Mouse (Mus musculus) layer of hippocampus, adult 11-12 months (tissue): Measurements from ENCODE around the gene Nphp4.
"Not testable (repeated sequence)": the region's sequence is repeated elsewhere in the genome, so short reads cannot be mapped to it uniquely, and the experiment has no call there.

Source experiments
- DNase-seq: peaks from one replicate; pipeline ENCODE4 v3.0.0; 2022; ENCODE audit warnings: low spot score

Nphp4 gene

DNA sequence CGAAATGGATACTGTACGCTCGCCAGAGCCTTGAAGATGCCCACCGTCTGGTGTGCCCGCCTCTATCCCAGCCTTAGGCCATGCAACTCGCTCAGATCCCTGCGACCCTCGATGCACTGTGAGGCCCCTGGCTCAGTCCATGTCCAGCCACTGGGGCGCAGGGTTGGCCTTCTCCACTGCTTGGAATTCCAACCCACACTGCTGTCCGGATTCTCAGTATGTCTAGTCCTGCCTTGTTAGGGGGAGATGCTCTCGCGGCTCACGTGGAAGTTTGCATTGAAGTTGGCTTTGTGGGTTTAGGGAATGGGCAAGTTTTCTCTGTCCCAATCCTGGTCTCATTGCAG lies 1.7 kb downstream of the Nphp4 start:
- no peak for DNase-seq

DNA sequence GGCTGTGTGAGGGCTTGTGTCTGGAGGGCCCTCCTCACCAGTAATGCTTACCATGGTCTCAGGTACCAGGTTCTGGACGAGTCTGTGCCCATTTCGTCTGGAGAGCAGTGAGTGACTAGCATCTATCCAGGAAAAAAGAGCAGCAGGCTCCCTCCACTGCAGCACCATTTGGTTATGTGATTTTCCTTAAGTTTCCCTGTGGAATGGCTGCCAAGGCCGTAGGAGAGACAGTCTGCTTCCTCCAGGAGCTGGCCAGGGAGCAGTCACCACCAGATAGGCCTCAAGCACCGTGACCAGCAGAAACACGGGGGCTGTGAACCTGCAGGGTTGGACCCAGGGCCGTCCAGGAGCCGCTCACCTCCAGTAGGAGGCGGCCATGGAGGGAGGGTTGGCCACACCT lies 3.9 kb downstream of the Nphp4 start:
- no peak for DNase-seq

- DNase-seq, result no peak
These were observed 11.5 kb downstream of the Nphp4 start for GRCm38 (mm10) chr4:152488046-152488445.

- no peak for DNase-seq
These were observed 13.8 kb downstream of the Nphp4 start for GRCm38 (mm10) chr4:152490311-152490710.

- DNase-seq, result peak; percentile 83
These were observed 14.9 kb downstream of the Nphp4 start for GRCm38 (mm10) chr4:152491250-152491899.

DNA sequence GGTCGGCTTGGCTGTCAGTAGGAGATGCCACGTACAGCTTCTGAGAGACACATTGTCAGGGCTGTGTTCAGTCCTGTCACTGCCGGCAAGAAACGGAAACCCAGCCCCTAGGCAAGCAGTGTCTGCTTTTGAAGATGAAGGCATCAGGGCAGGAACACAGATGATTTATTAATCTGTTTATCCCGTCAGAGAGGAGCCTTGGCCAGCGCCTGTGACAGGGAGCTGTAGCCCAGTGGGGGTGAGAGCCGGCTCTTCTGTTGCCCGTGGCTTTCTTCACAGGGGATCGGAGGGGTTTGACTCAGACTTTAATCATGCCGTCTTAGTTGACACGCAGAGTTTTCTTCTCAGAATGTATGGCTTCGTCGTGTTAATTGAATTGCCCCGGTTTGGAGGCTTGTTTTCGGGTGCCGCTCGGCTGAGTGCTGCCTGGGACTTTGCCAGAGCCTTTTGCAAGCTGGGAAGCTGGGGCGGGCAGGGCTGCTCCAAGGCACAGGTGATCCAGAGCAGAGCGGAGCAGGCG lies 17.9 kb downstream of the Nphp4 start:
- no peak for DNase-seq

- DNase-seq, result no peak
These were observed 35.9 kb downstream of the Nphp4 start for GRCm38 (mm10) chr4:152512221-152512925.

GRCm38 (mm10) chr4:152514884-152515283 lies 38.4 kb downstream of the Nphp4 start:
- DNase-seq, result no peak

GRCm38 (mm10) chr4:152519106-152519505 lies 42.6 kb downstream of the Nphp4 start:
- no peak for DNase-seq

DNA sequence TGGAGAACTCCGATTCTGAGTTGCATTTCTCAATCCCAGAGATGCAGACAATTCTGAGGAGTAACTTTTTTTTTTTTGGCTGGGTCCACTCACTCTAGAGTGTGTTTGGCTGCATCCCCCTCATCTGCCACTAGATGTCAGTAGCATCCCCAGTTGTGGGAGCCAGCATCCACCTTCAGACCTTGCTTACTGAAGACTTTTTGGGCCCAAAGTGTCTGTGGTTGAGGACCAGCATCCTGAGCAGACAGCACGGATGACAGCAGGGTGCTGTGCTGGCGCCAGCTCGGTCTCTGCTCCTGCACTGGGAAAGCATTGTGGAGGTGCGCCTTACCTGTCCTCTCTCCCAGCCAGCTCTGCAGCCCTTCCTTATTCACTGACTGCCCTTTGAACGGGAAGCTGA lies 43.6 kb downstream of the Nphp4 start:
- DNase-seq, result peak; percentile 72

DNA sequence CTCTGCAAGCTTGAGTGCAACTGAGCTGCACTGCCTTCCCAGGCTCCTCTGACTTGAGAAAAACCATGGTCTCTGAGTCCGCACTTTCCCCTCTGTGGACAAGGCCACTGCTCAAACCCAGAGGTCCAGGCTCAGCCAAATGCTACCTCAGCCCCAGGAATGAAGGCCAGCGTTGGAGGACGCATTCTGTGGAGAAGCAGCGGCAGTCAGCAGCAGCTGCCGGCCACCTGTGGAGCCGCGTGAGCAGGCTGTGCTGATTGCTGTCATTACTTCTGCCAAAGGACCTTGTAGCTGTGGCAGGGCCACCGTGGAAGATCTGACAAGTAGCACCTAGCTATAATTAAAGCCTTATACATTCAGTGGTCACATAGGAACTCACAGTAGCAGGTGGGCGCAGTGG lies 56.4 kb downstream of the Nphp4 start:
- DNase-seq, result no peak

GRCm38 (mm10) chr4:152539756-152540155 lies 63.2 kb downstream of the Nphp4 start:
- DNase-seq, result no peak

DNA sequence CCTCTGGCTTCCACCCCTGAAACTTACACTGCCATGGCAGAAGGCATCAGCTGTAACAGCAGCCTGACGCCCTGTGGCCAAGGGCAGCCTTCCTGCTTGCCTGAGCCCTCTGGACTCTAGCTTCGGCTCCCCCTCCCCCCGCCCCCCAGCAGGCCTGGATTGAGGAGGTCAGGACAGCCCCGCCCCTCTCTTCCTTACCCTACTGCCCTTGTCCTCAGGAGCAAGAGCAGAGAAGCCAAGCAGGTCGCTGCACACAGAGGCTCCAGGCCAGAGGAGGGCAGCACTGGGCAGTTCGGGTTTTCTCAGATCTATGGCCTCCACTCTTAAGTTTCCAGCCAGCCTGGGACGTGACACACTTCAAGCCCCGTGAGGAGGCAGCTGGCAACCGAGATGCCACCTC lies 64.7 kb downstream of the Nphp4 start:
- DNase-seq, result no peak

GRCm38 (mm10) chr4:152542447-152542846 lies 65.9 kb downstream of the Nphp4 start:
- DNase-seq, result no peak

DNA sequence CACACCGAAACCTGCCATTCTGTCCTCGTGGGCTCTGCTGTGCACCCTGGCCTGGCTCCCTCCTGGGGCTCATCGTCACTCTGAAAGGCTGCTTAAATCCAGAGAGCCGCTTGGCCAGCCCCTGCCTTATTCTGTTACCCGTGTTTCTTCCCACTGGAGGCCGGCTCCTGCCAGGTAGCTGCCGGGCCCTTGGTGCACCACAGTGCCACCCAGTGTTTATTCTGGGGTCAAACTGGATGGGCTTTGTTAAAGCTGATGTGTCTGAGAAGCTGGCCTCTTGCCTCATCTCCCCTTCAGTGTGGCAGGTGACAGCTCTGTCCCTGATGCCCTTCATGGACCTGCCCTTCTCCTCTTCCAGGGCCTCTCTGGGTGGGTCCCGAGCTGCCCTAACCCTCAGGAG lies 70.0 kb downstream of the Nphp4 start:
- no peak for DNase-seq

DNA sequence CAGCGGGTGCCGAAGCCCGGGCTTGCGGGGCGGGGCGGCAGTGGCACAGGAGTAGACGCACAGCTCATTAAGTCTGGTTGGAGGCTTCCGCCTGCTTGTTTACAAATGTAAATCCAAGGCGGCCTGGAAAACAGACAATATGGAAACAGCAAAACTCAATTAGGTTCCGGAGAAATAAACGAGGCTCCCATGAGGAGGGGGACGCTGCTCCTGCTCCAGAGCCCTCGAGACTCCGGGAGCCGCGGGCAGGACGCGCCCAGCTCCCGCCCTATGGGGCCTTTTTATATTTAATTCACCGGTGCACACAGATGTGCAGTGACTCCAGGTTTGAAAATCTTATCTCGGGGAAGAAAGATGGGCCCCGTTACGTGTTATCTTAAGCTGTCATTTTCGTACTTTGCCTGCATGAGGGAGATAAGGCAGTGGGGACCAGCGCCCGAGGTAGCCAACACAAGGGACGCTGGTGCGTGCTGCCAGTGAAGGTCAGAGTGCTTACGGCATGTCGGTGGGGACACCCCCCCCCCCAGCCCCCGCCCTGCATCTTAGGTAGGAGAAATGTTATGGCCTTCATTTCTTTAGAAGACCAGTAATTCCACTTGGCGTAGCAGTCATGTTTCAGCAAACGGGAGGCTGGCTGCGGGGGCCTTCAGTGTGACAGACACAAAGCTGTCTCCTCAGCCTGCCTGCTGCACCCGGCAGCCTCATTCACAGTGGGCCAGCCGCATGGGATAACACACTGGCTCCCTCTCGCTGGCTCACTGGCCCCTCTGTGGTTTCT lies 71.6 kb downstream of the Nphp4 start:
- no peak for DNase-seq

GRCm38 (mm10) chr4:152549507-152550202 lies 73.1 kb downstream of the Nphp4 start:
- no peak for DNase-seq

GRCm38 (mm10) chr4:152550203-152550549 lies 73.7 kb downstream of the Nphp4 start:
- no peak for DNase-seq

GRCm38 (mm10) chr4:152553582-152554285 lies 77.2 kb downstream of the Nphp4 start:
- DNase-seq, result no peak

- no peak for DNase-seq
These were observed 77.9 kb downstream of the Nphp4 start for GRCm38 (mm10) chr4:152554421-152554820.

GRCm38 (mm10) chr4:152555806-152556205 lies 79.3 kb downstream of the Nphp4 start:
- DNase-seq, result not testable (repeated sequence)

DNA sequence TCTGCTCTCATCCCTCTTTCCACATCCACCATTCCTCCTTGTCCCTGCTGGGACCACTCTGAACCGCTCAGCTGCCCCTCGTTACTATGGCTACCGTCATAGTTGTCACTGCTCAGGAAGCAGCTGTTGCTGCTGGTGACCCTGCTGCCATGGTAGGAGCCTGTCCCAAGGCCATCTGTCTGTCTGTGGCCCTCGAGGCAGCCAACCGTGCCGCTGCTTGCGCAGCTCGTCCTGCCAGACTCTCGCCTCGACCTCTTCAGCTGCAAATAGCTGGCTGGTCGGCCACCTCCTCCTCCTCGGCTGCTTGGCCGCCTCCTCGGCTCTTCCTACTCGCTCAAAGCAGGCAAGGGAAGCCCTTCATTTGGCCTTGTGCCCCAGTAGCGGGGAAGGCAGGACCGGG lies 81.7 kb downstream of the Nphp4 start:
- no peak for DNase-seq
